ENCODE assay signal across 12 mouse cellular contexts in the genomic region with DNA sequence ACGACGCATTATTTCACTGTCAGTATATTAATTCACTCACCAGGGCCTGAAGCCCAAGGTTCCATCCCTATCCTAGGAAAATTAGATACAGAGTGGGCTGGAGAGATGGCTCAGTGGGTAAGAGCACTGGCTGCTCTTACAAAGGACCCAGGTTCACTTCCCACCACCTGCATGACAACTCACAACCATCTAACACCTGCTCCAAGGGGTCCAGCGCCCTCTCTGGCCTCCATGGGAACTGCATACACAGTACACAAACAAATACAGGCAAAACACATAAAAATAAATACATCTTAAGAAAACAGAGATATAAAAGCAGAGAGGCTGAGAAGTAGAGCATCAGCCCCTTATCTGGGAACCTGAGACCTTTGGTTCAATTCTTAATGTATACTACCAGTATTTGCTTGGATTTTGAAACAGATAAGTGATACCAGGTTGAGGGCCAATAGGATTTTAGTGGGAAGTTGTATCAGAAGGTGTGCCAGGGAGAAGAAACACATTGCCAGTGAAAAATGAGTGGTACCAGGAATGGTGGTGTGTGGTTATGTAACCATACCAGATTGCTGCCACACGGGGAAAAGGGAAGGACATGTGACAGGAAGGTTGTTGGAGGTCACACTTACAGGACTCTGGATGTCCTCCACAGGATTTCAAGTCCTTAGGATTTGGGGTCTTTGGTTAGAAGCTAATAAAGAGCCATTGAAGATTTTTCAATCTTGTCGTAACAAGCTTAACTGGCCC. TPM values are rescaled to one million over a fixed set of nuclear protein-coding genes. Genes with fewer than 3 reads are reported as not detected.
DNase-seq lines count a peak whose midpoint lies in the region; ATAC-seq and TF ChIP-seq lines count a peak whose summit lies in the region.
"Had no signal": no experiment of that assay in that cellular context is flagged by ENCODE, and none has a peak within 500 bp of the region (broad histone marks: within the 10 kb centered on the region; RNA-seq: fewer than 3 reads in every experiment).

No protein-coding gene starts in this region.

- DNase-seq in cerebellum, adult 11-12 months = peak; percentile 29
- no peak for DNase-seq in cerebellum, adult 11 months
- no peak for DNase-seq in liver, embryonic 14.5 days (ENCODE audit: low read depth in 3 of 3, low spot score in 3 of 3)
- peak; percentile 22 for DNase-seq in T-cell, adult 2 months (ENCODE audit: low spot score)
- DNase-seq in urinary bladder, postnatal 10 days (ENCODE audit: low spot score) = no peak
- no peak for DNase-seq in urinary bladder, postnatal 25 days (ENCODE audit: low spot score)

- peak; percentile 68 for TF ChIP-seq CTCF in liver, embryonic 14.5 days (IDR thresholded peaks at IDR 0.05; ENCODE audit: low read depth)

- H3K9me3 ChIP-seq in liver, embryonic 14.5 days (ENCODE audit: control insufficient read depth, low read length) = no peaks in the 10 kb centered on the region
- no peaks in the 10 kb centered on the region for H3K9me3 ChIP-seq in liver, embryonic 12.5 days (replicated peaks)
- H3K9me3 ChIP-seq: heart, embryonic 13.5 days had no signal

- H3K4me1 ChIP-seq in liver, embryonic 14.5 days (replicated peaks; ENCODE audit: control insufficient read depth in 2 of 2, insufficient read depth in 2 of 2, low read length in 1 of 2) = peaks cover 0 to 4% of the 10 kb centered on the region in 2 experiments; a peak in 3 of 4 replicates
- peaks cover 16% of the 10 kb centered on the region for H3K4me1 ChIP-seq in liver, embryonic 12.5 days

- no peak for TF ChIP-seq EP300 in liver, embryonic 14.5 days (IDR thresholded peaks at IDR 0.05; ENCODE audit: low read depth)

- H3K36me3 ChIP-seq in liver, embryonic 14.5 days (replicated peaks; ENCODE audit: control insufficient read depth, insufficient read depth, low read depth) = no peaks in the 10 kb centered on the region
- peaks cover 19% of the 10 kb centered on the region for H3K36me3 ChIP-seq in liver, embryonic 12.5 days

- no peak overlapping the region for H3K9ac ChIP-seq in liver, embryonic 14.5 days (replicated peaks)
- H3K9ac ChIP-seq in liver, embryonic 12.5 days = no peak overlapping the region
- H3K9ac ChIP-seq: heart, embryonic 13.5 days had no signal

- H3K27ac ChIP-seq in liver, embryonic 14.5 days = no peak overlapping the region
- H3K27ac ChIP-seq in liver, embryonic 12.5 days = no peak overlapping the region
- H3K27ac ChIP-seq: heart, embryonic 13.5 days had no signal

- WGBS in liver, embryonic 14.5 days (ENCODE audit: insufficient replicate concordance) = 61% methylated on average over 5 of the region's 5 CpGs
- 62% methylated on average over 5 of the region's 5 CpGs for WGBS in liver, embryonic 12.5 days (ENCODE audit: insufficient replicate concordance)

- no peak overlapping the region for H3K4me3 ChIP-seq in liver, embryonic 14.5 days (ENCODE audit: insufficient read depth in 1 of 2, low read depth in 2 of 2, low read length in 2 of 2)
- H3K4me3 ChIP-seq in liver, embryonic 12.5 days = no peak overlapping the region
- H3K4me3 ChIP-seq: heart, embryonic 13.5 days had no signal

- ATAC-seq in liver, embryonic 14.5 days (ENCODE audit: insufficient read depth) = no peak
- no peak for ATAC-seq in liver, embryonic 12.5 days
- ATAC-seq in megakaryocyte progenitor cell, adult 5-6 weeks (replicated peaks; ENCODE audit: poor library complexity) = peak; percentile 48

- H3K27me3 ChIP-seq in liver, embryonic 14.5 days (ENCODE audit: control insufficient read depth, insufficient read depth, low read length) = no peaks in the 10 kb centered on the region
- no peaks in the 10 kb centered on the region for H3K27me3 ChIP-seq in liver, embryonic 12.5 days (replicated peaks)
- H3K27me3 ChIP-seq: heart, embryonic 13.5 days had no signal

- no peak overlapping the region for H3K4me2 ChIP-seq in liver, embryonic 14.5 days (ENCODE audit: low read depth)
- H3K4me2 ChIP-seq in liver, embryonic 12.5 days = no peak overlapping the region
- H3K4me2 ChIP-seq: heart, embryonic 13.5 days had no signal

RNA-seq across cellular contexts. Expression of gene Eif2ak3, which starts 29.9 kb away (rescaled TPM):
- 3.2 and 3.3 TPM in 2 replicates for polyA plus RNA-seq in liver, embryonic 14.5 days (2012; rRNA removed)
- 2.3 and 2.5 TPM in 2 replicates for polyA plus RNA-seq in liver, embryonic 14.5 days (2014; fragmentation: Nextera tagmentation; extraction: Ambion mirVana)
- polyA plus RNA-seq in liver, embryonic 12.5 days (2016; fragmentation: Nextera tagmentation; extraction: Ambion mirVana) = 5.2 and 6.2 TPM in 2 replicates
- total RNA-seq in megakaryocyte progenitor cell, adult 5-6 weeks (2015) = 13.2 and 16.9 TPM in 2 replicates
- 19.8 and 22.8 TPM in 2 replicates for total RNA-seq in megakaryocyte progenitor cell, adult 5-6 weeks (2017)

RNA-seq across cellular contexts. Expression of gene Tex37, which starts 44.5 kb away (rescaled TPM):
- not detected in 2 replicates for polyA plus RNA-seq in liver, embryonic 14.5 days (2012; rRNA removed)
- polyA plus RNA-seq in liver, embryonic 14.5 days (2014; fragmentation: Nextera tagmentation; extraction: Ambion mirVana) = not detected in 2 replicates
- polyA plus RNA-seq in liver, embryonic 12.5 days (2016; fragmentation: Nextera tagmentation; extraction: Ambion mirVana) = not detected in 2 replicates
- not detected in 2 replicates for total RNA-seq in megakaryocyte progenitor cell, adult 5-6 weeks (2015)
- total RNA-seq in megakaryocyte progenitor cell, adult 5-6 weeks (2017) = not detected in 2 replicates
- total RNA-seq: adrenal gland, postnatal 4 days; left cerebral cortex, adult 18-20 months; neutrophil, adult 5-6 weeks had no signal
- polyA plus RNA-seq: heart, embryonic 13.5 days had no signal

Comparison
In these comparisons a context has a peak if more than half of its experiments do, and no peak if none do; other contexts are left out.
1. DNase-seq: peak in cerebellum, adult 11-12 months (single experiment) and T-cell, adult 2 months (single experiment); none in cerebellum, adult 11 months (single experiment), liver, embryonic 14.5 days (0 of 3), urinary bladder, postnatal 10 days (single experiment) and urinary bladder, postnatal 25 days (single experiment).